Mouse (Mus musculus) heart, postnatal 0 days (tissue): ENCODE results near the gene Uqcrq. TPM values are rescaled to one million over a fixed set of nuclear protein-coding genes. Genes with fewer than 3 reads are reported as not detected.

Source experiments
- ATAC-seq: fragments of 200-750 bp; cut with Nextera tagmentation; 2 replicates; pipeline ENCODE4 v1.8.0; 2017; ENCODE audit warnings: low read depth, moderate number of reproducible peaks, moderate library complexity; ENCODE audit not compliant: insufficient read depth
- DNase-seq: peaks from one replicate; pipeline ENCODE4 v3.0.0-alpha.2; 2016; ENCODE audit warnings: low spot score
- H3K27ac ChIP-seq: fragments of 300-500 bp; sonication (generic); 2 replicates; pipeline ENCODE4 v1.5.1; 2014; ENCODE audit warnings: low read depth, mild to moderate bottlenecking
- H3K27me3 ChIP-seq: fragments of 300-500 bp; sonication (generic); 2 replicates; pipeline ENCODE4 v1.6.1; 2014; ENCODE audit warnings: low read length, mixed read lengths; ENCODE audit not compliant: control insufficient read depth, insufficient read depth
- H3K36me3 ChIP-seq: fragments of 300-500 bp; sonication (generic); replicated peaks from 2 replicates; pipeline ENCODE4 v1.6.1; 2014; ENCODE audit warnings: low read length, mixed read lengths; ENCODE audit not compliant: control insufficient read depth, insufficient read depth
- H3K4me1 ChIP-seq: fragments of 300-500 bp; sonication (generic); 2 replicates; pipeline ENCODE4 v1.6.1; 2014; ENCODE audit warnings: antibody characterized with exemption; ENCODE audit not compliant: control insufficient read depth, insufficient read depth
- H3K4me2 ChIP-seq: fragments of 300-500 bp; sonication (generic); 2 replicates; pipeline ENCODE4 v1.6.1; 2014; ENCODE audit warnings: low read depth, mild to moderate bottlenecking, low read length, moderate library complexity
- H3K4me3 ChIP-seq: fragments of 300-500 bp; sonication (generic); 2 replicates; pipeline ENCODE4 v1.5.1; 2014; ENCODE audit warnings: low read depth, low read length
- H3K9ac ChIP-seq: fragments of 300-500 bp; sonication (generic); replicated peaks from 2 replicates; pipeline ENCODE4 v1.6.1; 2014; ENCODE audit warnings: low read depth, low read length, mixed read lengths
- H3K9me3 ChIP-seq: fragments of 300-500 bp; sonication (generic); replicated peaks from 2 replicates; pipeline ENCODE4 v1.6.1; 2016; ENCODE audit warnings: low read length; ENCODE audit not compliant: control insufficient read depth
- CTCF ChIP-seq: IDR thresholded peaks from 2 replicates; pipeline ENCODE4 v1.5.1; 2016; ENCODE audit warnings: antibody characterized with exemption, control low read depth, low read depth
- EP300 ChIP-seq: IDR thresholded peaks from 2 replicates; pipeline ENCODE4 v1.6.1; 2016; ENCODE audit warnings: antibody characterized with exemption, low read depth
- WGBS: fragments of 180-500 bp; shearing (Covaris S2); extraction: QIAGEN DNeasy Blood & Tissue Kit; methylation state at CpG from one replicate; pipeline ENCODE4 v1.1.7; 2014; 5-methylcytosine and 5-hydroxymethylcytosine counted together
- microRNA-seq: library from miRNA; unstranded; fragments of <30 nt; microRNA quantifications from one replicate; pipeline ENCODE4, GENCODE M21; 2016
- polyA plus RNA-seq: library from polyadenylated mRNA; unstranded; fragments of >200 nt; fragmentation: Nextera tagmentation; extraction: Ambion mirVana; gene quantifications from 2 replicates; pipeline ENCODE4 v1.2.1, GENCODE M21; 2015
- total RNA-seq: library from RNA; depleted of rRNA; stranded (reverse); fragments of >200 nt; gene quantifications from 2 replicates; pipeline ENCODE4 v1.2.3, GENCODE M21; 2014; ENCODE audit warnings: low replicate concordance; rRNA removed

Gene Uqcrq
- total and polyA plus RNA-seq, 2 experiments from 2014 or later: 76.4 to 3,062 TPM

GRCm38 (mm10) chr11:53383758-53384428 lies 46.7 kb downstream of the Uqcrq start:
- ATAC-seq (no peak), DNase-seq (no peak)
- Histone ChIP-seq H3K27ac (no peak overlapping the region), H3K9ac (no peak overlapping the region), H3K4me2 (no peak overlapping the region), H3K9me3 (no peaks in the 10 kb centered on the region), H3K4me3 (no peak overlapping the region), H3K4me1 (no peaks in the 10 kb centered on the region), H3K27me3 (no peaks in the 10 kb centered on the region), H3K36me3 (peaks cover 33% of the 10 kb centered on the region)
- WGBS: 93% methylated on average over 2 of the region's 2 CpGs
- TF ChIP-seq EP300 (no peak), CTCF (no peak)

- ATAC-seq (peak; percentile 39; the same call in 1 of the 2 replicates), DNase-seq (peak; percentile 17)
- no peaks in the 10 kb centered on the region for H3K27me3 ChIP-seq
- WGBS: 84% methylated on average over 1 of the region's 1 CpGs
- H3K27ac ChIP-seq: no peak overlapping the region
- no peaks in the 10 kb centered on the region for H3K9me3 ChIP-seq
- H3K4me1 ChIP-seq: no peaks in the 10 kb centered on the region
- H3K9ac ChIP-seq: no peak overlapping the region
- H3K4me2 ChIP-seq: no peak overlapping the region
- TF ChIP-seq CTCF: no peak
- no peak for TF ChIP-seq EP300
- H3K4me3 ChIP-seq: no peak overlapping the region
- peaks cover 50% of the 10 kb centered on the region for H3K36me3 ChIP-seq
Measured at GRCm38 (mm10) chr11:53378918-53379317, 51.7 kb downstream of the Uqcrq start.

Small RNAs within 50 kb of the gene (microRNA-seq; reads per million reads assigned to microRNA genes)
- gene Mir6920: not detected

Other genes starting within 250 kb of the Uqcrq start
- 54.0 and 64.3 TPM in 2 replicates for gene Hspa4, start 130.4 kb downstream of the Uqcrq start, total RNA-seq
- gene Hspa4, start 130.4 kb downstream of the Uqcrq start, polyA plus RNA-seq: 59.0 and 75.6 TPM in 2 replicates
- 1.2 TPM in 1 of 2 replicates, not detected in the other for gene Zcchc10, start 106.2 kb downstream of the Uqcrq start, total RNA-seq
- gene Zcchc10, start 106.2 kb downstream of the Uqcrq start, polyA plus RNA-seq: 15.3 and 15.4 TPM in 2 replicates
- 59.6 and 70.1 TPM in 2 replicates for gene Aff4, start 80.0 kb downstream of the Uqcrq start, total RNA-seq
- gene Aff4, start 80.0 kb downstream of the Uqcrq start, polyA plus RNA-seq: 27.6 and 36.0 TPM in 2 replicates
- not detected in 2 replicates for gene Leap2, start 7.7 kb downstream of the Uqcrq start, total RNA-seq
- gene Leap2, start 7.7 kb downstream of the Uqcrq start, polyA plus RNA-seq: not detected in 2 replicates
- gene Gdf9, start 192 bp upstream of the Uqcrq start, total RNA-seq: 0.08 and 0.95 TPM in 2 replicates
- gene Gdf9, start 192 bp upstream of the Uqcrq start, polyA plus RNA-seq: 0.79 and 1.1 TPM in 2 replicates
- not detected in 2 replicates for gene Gm10447, start 26.3 kb upstream of the Uqcrq start, total RNA-seq
- 0.04 TPM in 1 of 2 replicates, not detected in the other for gene Gm10447, start 26.3 kb upstream of the Uqcrq start, polyA plus RNA-seq
- 1.4 and 2.9 TPM in 2 replicates for gene Shroom1, start 26.4 kb upstream of the Uqcrq start, total RNA-seq
- 0.40 and 0.41 TPM in 2 replicates for gene Shroom1, start 26.4 kb upstream of the Uqcrq start, polyA plus RNA-seq
- gene Gm9837, start 39.6 kb upstream of the Uqcrq start, total RNA-seq: not detected in 2 replicates
- gene Gm9837, start 39.6 kb upstream of the Uqcrq start, polyA plus RNA-seq: not detected in 2 replicates
- not detected in 2 replicates for gene Gm9945, start 49.3 kb upstream of the Uqcrq start, total RNA-seq
- not detected in 2 replicates for gene Gm9945, start 49.3 kb upstream of the Uqcrq start, polyA plus RNA-seq
- not detected in 2 replicates for gene Sowaha, start 49.4 kb upstream of the Uqcrq start, total RNA-seq
- 0.04 and 0.08 TPM in 2 replicates for gene Sowaha, start 49.4 kb upstream of the Uqcrq start, polyA plus RNA-seq
- 47.1 and 55.8 TPM in 2 replicates for gene Sept8, start 88.4 kb upstream of the Uqcrq start, total RNA-seq
- 10.3 and 11.5 TPM in 2 replicates for gene Sept8, start 88.4 kb upstream of the Uqcrq start, polyA plus RNA-seq
- 6.1 and 17.5 TPM in 2 replicates for gene Kif3a, start 136.5 kb upstream of the Uqcrq start, total RNA-seq
- 23.7 and 24.3 TPM in 2 replicates for gene Kif3a, start 136.5 kb upstream of the Uqcrq start, polyA plus RNA-seq
- gene Il4, start 187.8 kb upstream of the Uqcrq start, total RNA-seq: not detected in 2 replicates
- 0.30 TPM in 1 of 2 replicates, not detected in the other for gene Il4, start 187.8 kb upstream of the Uqcrq start, polyA plus RNA-seq
- not detected in 2 replicates for gene Il13, start 203.9 kb upstream of the Uqcrq start, total RNA-seq
- gene Il13, start 203.9 kb upstream of the Uqcrq start, polyA plus RNA-seq: not detected in 2 replicates